Mouse (Mus musculus) adrenal gland, postnatal 4 days (tissue): ENCODE measurements around the gene Cass4. TPM values are rescaled to one million over a fixed set of nuclear protein-coding genes. Genes with fewer than 3 reads are reported as not detected.

Experiments
- DNase-seq, 2 experiments: peaks; one replicate each; pipeline ENCODE4 v3.0.0; 2021 to 2022; ENCODE audit warnings: low spot score in 2 of 2, mixed read lengths in 2 of 2
- total RNA-seq, 2 experiments: library from RNA; stranded (reverse); gene quantifications; 2 replicates each; pipeline ENCODE4 v1.2.3; 2021

Gene Cass4
- total RNA-seq, 2 experiments from 2014 or later = 0.22 to 0.25 TPM

DNA sequence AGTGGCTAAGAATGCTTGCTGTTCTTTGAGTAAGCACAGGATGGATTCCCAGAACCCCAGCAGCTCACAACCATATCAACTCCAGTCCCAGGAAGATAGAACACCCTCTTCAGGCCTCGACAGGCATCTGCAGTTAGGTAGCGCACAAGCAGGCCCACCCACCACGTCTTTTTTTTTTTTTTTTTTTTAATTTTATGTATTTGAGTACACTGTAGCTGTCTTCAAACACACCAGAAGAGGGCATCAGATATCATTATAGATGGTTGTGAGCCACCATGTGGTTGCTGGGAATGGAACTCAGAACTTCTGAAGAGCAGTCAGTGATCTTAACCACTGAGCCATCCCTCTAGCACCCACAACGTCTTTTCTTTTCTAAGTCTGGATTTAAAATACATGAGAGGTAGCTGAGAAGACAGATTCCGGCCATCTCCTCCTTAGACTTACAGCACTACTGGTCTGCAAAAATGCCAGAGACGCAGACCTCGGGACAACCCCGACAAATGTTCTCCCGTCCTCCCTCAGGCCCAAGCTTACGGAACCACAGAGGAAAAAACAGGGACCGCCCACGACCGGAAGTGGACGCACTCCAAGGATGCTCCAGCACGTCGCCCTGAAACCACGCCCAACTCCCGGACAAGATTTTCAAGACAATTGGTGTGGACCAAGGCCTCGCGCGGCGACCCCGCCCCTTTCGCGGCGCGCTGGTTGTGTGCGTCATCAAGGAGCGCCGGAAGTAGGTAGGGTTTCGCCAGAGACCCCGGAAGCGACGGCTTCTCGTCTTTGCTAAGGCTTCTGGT lies 46.4 kb downstream of the Cass4 start, which contains the start of gene Rtf2:
Gene Rtf2 (plus strand): TSS at position 714 of the 797 bp plus-strand sequence.
- peak; percentile 99 for DNase-seq

- no peak for DNase-seq
Observed at GRCm38 (mm10) chr2:172440640-172441005, 47.0 kb downstream of the Cass4 start.

DNA sequence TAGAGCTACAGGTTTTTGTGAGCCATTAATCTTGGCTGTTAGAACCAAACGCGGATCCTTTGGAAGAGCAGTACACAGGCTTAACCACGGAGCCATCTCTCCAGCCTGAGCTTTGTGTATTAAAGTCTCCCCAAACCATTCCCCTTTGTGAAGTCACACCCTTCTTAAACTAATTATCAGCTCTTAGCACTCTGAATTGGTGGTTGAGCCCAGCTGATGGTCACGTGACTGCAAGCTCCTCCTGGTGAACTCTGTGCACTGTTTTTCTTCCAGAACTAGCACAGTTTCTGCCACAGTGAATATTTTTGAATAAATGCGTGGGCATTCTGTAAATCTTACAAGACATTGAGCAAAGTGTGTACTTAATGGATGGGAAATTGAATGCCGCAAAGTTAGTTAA lies 47.6 kb downstream of the Cass4 start:
- DNase-seq = no peak

DNA sequence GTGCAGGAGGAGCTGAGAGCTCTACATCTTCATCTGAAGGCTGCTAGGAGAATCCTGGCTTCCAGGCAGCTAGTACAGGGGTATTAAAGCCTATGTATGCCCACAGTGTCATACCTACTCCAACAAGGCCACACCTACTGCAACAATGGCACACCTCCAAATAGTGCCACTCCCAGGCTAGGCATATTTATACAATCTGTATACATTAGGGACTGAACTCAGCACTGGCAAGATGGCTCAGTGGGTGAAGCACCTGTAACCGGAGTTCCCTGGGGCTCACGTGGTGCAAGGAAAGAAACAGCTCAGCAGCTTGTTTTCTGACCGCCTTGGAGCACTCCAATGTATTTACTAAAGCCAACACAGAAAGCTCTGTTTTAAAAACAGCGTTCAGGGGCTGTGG lies 52.0 kb downstream of the Cass4 start:
- no peak for DNase-seq

GRCm38 (mm10) chr2:172447317-172447716 lies 53.7 kb downstream of the Cass4 start:
- DNase-seq = no peak

DNA sequence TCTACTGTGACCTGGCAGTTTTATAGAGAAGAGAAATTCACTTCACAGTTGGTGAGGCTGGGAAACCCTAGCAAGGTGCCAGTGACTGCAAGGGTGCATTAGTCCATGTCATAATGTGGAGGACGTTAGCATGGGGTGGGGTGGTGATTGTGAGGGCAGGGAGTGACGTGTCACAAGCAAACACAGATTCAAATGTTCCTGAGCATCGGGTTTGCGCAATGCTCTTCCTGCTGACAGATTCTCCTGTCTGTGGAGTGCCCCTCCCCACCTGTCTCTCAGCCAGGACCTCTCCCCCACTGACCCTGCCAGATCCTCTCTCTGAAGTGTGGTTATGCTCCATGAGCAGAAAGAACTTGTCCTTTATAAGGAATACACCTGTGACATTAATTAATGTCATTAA lies 54.7 kb downstream of the Cass4 start:
- no peak for DNase-seq

GRCm38 (mm10) chr2:172450640-172451039 lies 57.0 kb downstream of the Cass4 start:
- DNase-seq = no peak

GRCm38 (mm10) chr2:172452031-172452430 lies 58.4 kb downstream of the Cass4 start:
- DNase-seq = no peak

GRCm38 (mm10) chr2:172452458-172452857 lies 58.9 kb downstream of the Cass4 start:
- DNase-seq = no peak

DNA sequence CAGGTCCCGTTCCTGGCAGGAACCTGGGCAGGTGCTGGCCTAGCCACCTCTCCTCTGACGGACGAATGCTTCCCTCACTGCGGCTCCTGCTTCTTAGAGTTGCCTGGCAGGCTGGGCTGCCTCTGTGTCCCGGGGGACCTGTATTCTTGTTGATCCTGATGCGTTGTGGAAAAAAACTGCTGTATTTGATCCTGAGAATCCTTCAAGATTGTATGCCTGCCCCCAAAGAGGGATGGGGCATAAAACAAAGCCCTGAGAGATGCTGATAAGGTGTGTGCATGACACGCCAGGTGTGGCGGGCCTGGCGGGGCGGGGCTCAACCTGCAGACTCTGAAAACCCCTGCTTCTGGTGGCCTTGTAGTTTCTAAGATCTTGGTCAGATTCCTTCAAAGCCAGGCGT lies 64.9 kb downstream of the Cass4 start, which contains the start of gene Gcnt7:
Gene Gcnt7 (minus strand): TSS at position 101 of the 400 bp plus-strand sequence.
- DNase-seq = no peak

- no peak for DNase-seq
Observed at GRCm38 (mm10) chr2:172460647-172461046, 67.1 kb downstream of the Cass4 start.

- no peak for DNase-seq
Observed at GRCm38 (mm10) chr2:172462813-172463212, 69.2 kb downstream of the Cass4 start.

- DNase-seq = no peak
Observed at GRCm38 (mm10) chr2:172466427-172467132, 73.0 kb downstream of the Cass4 start.

- no peak for DNase-seq
Observed at GRCm38 (mm10) chr2:172467206-172467605, 73.6 kb downstream of the Cass4 start.

DNA sequence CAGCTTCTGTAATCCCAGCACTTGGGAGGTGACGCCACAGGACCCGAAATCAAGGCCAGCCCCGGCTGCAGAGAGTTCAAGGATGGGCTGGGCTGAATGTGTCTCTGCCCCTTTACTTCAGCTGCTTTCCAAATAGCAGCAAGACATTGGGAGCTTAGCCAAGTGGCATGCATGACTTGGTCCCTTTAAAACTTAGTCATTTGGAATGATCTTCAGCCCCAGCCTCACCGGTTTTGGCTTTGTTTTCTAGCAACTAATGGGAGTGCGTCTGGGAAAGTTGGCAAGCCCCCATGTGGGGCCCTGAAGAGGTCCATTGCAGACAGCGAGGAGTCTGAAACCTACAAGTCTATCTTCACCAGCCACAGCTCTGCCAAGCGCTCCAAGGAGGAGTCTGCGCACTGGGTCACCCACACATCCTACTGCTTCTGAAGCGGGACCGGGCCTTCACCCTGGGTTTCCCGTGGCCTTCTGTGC lies 74.8 kb downstream of the Cass4 start:
- peak; percentile 20 to 36 for DNase-seq

DNA sequence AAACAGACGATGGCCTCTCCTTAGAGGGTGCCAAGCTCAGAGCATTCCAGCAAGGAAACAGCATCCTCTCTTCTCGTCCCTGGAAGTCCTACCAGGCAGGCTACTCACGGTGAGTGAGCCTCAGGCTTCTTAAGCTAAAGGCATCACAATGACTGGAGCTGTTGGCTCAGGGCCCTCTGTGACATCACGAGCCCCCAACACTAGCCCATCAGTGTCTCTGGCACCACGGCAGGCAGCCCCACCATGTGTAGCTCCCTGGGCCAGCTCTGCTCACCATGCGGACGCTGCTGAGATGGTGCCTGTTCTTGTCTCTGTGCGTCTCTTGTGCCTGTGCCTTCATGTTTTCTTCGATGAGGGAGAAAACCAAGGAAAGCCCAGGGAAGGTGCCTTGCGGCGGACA lies 78.7 kb downstream of the Cass4 start, which contains the start of gene Fam209:
Gene Fam209 (plus strand): TSS at position 203 of the 400 bp plus-strand sequence.
- no peak for DNase-seq

- DNase-seq = no peak
Observed at GRCm38 (mm10) chr2:172473591-172473990, 80.0 kb downstream of the Cass4 start.

GRCm38 (mm10) chr2:172474970-172475369 lies 81.4 kb downstream of the Cass4 start:
- no peak for DNase-seq

- DNase-seq = no peak
Observed at GRCm38 (mm10) chr2:172476707-172477260, 83.2 kb downstream of the Cass4 start.

DNA sequence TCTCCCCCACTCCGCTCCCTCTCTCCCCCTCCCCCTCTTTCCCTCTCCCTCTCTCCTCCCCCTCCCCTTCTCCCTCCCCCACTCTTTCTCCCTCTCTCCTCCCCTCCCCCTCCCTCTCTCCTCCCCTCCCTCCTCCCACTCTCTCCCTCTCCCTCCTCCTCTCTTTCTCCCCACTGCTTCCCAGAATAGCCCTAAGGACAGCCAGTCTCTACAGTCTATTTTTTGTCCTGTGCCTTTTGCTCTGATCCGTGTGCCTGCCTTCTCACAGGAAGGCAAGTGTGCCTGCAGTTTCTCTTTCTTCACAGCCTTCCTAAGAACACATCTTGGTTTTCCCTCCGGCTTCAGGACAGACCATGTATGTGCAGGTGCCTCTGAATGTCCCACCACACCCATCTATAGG lies 83.8 kb downstream of the Cass4 start:
- no peak for DNase-seq

DNA sequence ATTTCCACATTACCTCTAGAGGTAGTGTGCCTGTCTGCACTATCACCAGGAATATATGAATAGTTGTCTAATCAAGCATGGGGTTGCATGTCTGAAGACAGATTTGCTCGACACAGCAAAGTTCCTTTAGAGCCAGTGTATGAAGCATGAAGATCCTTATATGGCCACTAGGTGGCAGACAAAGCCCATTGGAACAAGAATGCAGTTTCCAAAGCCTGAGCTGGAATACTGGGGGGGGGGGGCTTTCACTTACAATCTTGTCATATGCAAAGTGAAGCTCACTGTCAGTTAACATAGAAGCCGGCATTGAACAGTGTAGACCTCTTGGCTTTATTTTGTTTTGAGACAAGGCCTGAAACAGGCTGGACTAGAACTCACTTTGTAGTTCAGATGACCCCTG lies 84.3 kb downstream of the Cass4 start:
- no peak for DNase-seq

DNA sequence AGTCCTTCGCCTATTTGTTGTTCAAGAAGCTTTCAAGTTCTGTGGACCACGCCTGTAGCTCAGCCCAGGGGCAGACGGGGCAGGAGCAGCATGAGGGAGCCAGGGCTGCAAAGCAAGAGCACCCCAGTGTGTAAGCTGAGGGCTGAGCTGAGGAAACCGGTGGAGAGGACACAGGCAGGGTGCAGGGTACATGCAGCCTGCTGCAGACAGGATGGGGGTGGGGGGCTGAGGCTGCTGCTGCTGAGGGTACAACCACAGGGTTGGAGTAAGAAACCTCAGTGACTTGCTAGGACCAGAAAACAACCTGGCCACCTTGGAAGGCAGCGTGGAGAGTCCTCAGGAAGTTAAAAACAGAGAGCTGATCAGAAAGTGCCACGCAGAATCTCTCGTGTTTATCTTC lies 86.7 kb downstream of the Cass4 start:
- no peak for DNase-seq
